Mouse (Mus musculus) midbrain, embryonic 13.5 days (tissue): ENCODE data around the gene Pfkfb4. TPM values are rescaled to one million over a fixed set of nuclear protein-coding genes. Genes with fewer than 3 reads are reported as not detected.

Experiments
- ATAC-seq: fragments of 200-750 bp; cut with Nextera tagmentation; 2 replicates; pipeline ENCODE4 v1.8.0; 2017; ENCODE audit warnings: mild to moderate bottlenecking, moderate TSS enrichment, moderate library complexity
- H3K27ac ChIP-seq: fragments of 300-500 bp; sonication (generic); 2 replicates; pipeline ENCODE4 v1.5.1; 2015; ENCODE audit warnings: inconsistent platforms, mild to moderate bottlenecking, moderate library complexity
- H3K27me3 ChIP-seq: fragments of 300-500 bp; sonication (generic); 2 replicates; pipeline ENCODE4 v1.6.1; 2015; ENCODE audit warnings: mild to moderate bottlenecking, inconsistent platforms
- H3K36me3 ChIP-seq: fragments of 300-500 bp; sonication (generic); 2 replicates; pipeline ENCODE4 v1.6.1; 2015; ENCODE audit warnings: mild to moderate bottlenecking, inconsistent platforms
- H3K4me1 ChIP-seq: fragments of 300-500 bp; sonication (generic); replicated peaks from 2 replicates; pipeline ENCODE4 v1.6.1; 2015; ENCODE audit warnings: inconsistent platforms
- H3K4me2 ChIP-seq: fragments of 300-500 bp; sonication (generic); replicated peaks from 2 replicates; pipeline ENCODE4 v1.6.1; 2015; ENCODE audit warnings: moderate library complexity, mild to moderate bottlenecking, inconsistent platforms
- H3K4me3 ChIP-seq: fragments of 300-500 bp; sonication (generic); replicated peaks from 2 replicates; pipeline ENCODE4 v1.5.1; 2015; ENCODE audit warnings: mild to moderate bottlenecking, inconsistent platforms
- H3K9ac ChIP-seq: fragments of 300-500 bp; sonication (generic); replicated peaks from 2 replicates; pipeline ENCODE4 v1.6.1; 2015; ENCODE audit warnings: mild to moderate bottlenecking, inconsistent platforms
- H3K9me3 ChIP-seq: fragments of 300-500 bp; sonication (generic); 2 replicates; pipeline ENCODE4 v1.6.1; 2016; ENCODE audit warnings: mild to moderate bottlenecking, inconsistent platforms
- WGBS: fragments of 180-500 bp; shearing (Covaris S2); methylation state at CpG from one replicate; pipeline ENCODE4 v1.1.7; 2015; 5-methylcytosine and 5-hydroxymethylcytosine counted together
- polyA plus RNA-seq: library from polyadenylated mRNA; unstranded; fragments of >200 nt; fragmentation: Nextera tagmentation; extraction: Ambion mirVana; gene quantifications from 2 replicates; pipeline ENCODE4 v1.2.1, GENCODE M21; 2015

Gene Pfkfb4
- polyA plus RNA-seq, 1 experiment from 2014 or later, result 24.4 TPM

- Histone ChIP-seq H3K4me2 (no peak overlapping the region), H3K27ac (no peak overlapping the region), H3K9me3 (no peaks in the 10 kb centered on the region), H3K4me3 (no peak overlapping the region), H3K9ac (no peak overlapping the region; the same call in 1 of the 2 replicates), H3K4me1 (peaks cover 16% of the 10 kb centered on the region), H3K27me3 (no peaks in the 10 kb centered on the region), H3K36me3 (no peaks in the 10 kb centered on the region)
- ATAC-seq, result no peak
- 64% methylated on average over 6 of the region's 6 CpGs for WGBS
These were observed 49.3 kb downstream of the Pfkfb4 start for GRCm38 (mm10) chr9:109040906-109041305.

GRCm38 (mm10) chr9:109041351-109041750, 49.8 kb downstream of the Pfkfb4 start:
- no peaks in the 10 kb centered on the region for H3K9me3 ChIP-seq
- WGBS, result 82% methylated on average over 7 of the region's 7 CpGs
- no peak overlapping the region for H3K9ac ChIP-seq
- no peak for ATAC-seq
- no peak overlapping the region for H3K27ac ChIP-seq
- no peak overlapping the region for H3K4me2 ChIP-seq
- H3K27me3 ChIP-seq, result no peaks in the 10 kb centered on the region
- peaks cover 16% of the 10 kb centered on the region for H3K4me1 ChIP-seq
- no peak overlapping the region for H3K4me3 ChIP-seq
- no peaks in the 10 kb centered on the region for H3K36me3 ChIP-seq

GRCm38 (mm10) chr9:109046306-109046705, 54.7 kb downstream of the Pfkfb4 start:
- Histone ChIP-seq H3K4me1 (no peaks in the 10 kb centered on the region), H3K4me2 (no peak overlapping the region), H3K27me3 (no peaks in the 10 kb centered on the region), H3K9ac (no peak overlapping the region), H3K36me3 (no peaks in the 10 kb centered on the region), H3K4me3 (no peak overlapping the region), H3K27ac (no peak overlapping the region), H3K9me3 (no peaks in the 10 kb centered on the region)
- 42% methylated on average over 5 of the region's 5 CpGs for WGBS
- ATAC-seq, result 0 out of 2 replicates have a peak, but pooled peaks have one; percentile 17

DNA sequence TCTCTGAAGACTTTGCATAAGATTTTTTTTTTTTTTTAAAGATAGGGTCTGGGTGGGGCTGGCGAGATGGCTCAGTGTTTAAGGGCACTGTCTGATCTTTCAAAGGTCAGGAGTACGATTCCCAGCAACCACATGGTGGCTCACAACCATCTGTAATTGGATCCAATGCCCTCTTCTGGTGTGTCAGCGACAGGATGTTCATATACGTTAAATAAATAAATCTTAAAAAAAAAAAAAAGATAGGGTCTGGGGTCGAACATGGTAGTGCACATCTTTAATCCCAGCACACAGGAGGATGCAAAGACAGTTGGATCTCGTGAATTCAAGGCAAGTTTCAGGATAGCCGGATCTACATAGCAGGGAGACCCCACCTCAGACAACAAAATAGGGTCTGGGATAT, 57.7 kb downstream of the Pfkfb4 start:
- no peaks in the 10 kb centered on the region for H3K9me3 ChIP-seq
- no peak overlapping the region for H3K4me3 ChIP-seq
- ATAC-seq, result no peak
- H3K36me3 ChIP-seq, result no peaks in the 10 kb centered on the region
- H3K27me3 ChIP-seq, result no peaks in the 10 kb centered on the region
- no peak overlapping the region for H3K4me2 ChIP-seq
- H3K4me1 ChIP-seq, result peaks cover under 1% of the 10 kb centered on the region
- no peak overlapping the region for H3K9ac ChIP-seq
- H3K27ac ChIP-seq, result no peak overlapping the region
- WGBS, result 80% methylated on average over 7 of the region's 7 CpGs

GRCm38 (mm10) chr9:109049996-109050673, 58.6 kb downstream of the Pfkfb4 start:
- Histone ChIP-seq H3K27me3 (no peaks in the 10 kb centered on the region), H3K4me1 (peaks cover 8% of the 10 kb centered on the region), H3K4me3 (no peak overlapping the region), H3K27ac (no peak overlapping the region), H3K9me3 (no peaks in the 10 kb centered on the region), H3K9ac (no peak overlapping the region), H3K36me3 (no peaks in the 10 kb centered on the region), H3K4me2 (no peak overlapping the region)
- ATAC-seq, result no peak
- 84% methylated on average over 9 of the region's 9 CpGs for WGBS

GRCm38 (mm10) chr9:109050674-109050997, 59.1 kb downstream of the Pfkfb4 start:
- no peaks in the 10 kb centered on the region for H3K9me3 ChIP-seq
- H3K4me2 ChIP-seq, result no peak overlapping the region
- no peak for ATAC-seq
- H3K27me3 ChIP-seq, result no peaks in the 10 kb centered on the region
- peaks cover 11% of the 10 kb centered on the region for H3K4me1 ChIP-seq
- no peak overlapping the region for H3K9ac ChIP-seq
- no peaks in the 10 kb centered on the region for H3K36me3 ChIP-seq
- H3K27ac ChIP-seq, result no peak overlapping the region
- no peak overlapping the region for H3K4me3 ChIP-seq
- WGBS, result 86% methylated on average over 3 of the region's 3 CpGs

DNA sequence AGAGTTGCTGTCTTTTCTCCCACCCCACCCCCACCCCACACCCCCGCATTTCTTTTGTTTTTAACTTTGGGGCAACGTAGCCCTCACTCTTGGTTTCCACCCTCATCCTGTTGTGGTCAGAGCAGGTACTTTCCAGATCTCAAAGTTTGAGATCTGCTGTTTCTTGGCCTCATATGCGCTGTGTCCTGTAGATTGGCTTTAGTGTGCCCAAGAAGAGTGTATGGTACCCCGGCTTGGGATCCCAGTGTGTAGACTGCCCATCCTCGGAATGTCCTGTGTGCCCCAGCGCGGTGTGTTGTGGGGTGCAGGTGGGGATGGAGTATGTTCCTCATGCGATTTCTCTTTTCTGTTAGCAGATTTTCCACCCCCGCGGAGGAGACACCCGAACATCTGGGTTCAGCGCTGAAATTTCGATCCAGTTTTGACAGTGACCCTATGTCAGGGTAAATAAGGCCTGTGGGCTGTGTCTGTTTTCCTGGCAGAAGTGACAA, 59.5 kb downstream of the Pfkfb4 start:
- Histone ChIP-seq H3K4me1 (peaks cover 11% of the 10 kb centered on the region), H3K9ac (no peak overlapping the region), H3K4me2 (no peak overlapping the region), H3K27me3 (no peaks in the 10 kb centered on the region), H3K4me3 (no peak overlapping the region), H3K36me3 (0 out of 2 replicates have a peak, but pooled peaks cover 2% of the 10 kb centered on the region), H3K9me3 (no peaks in the 10 kb centered on the region), H3K27ac (no peak overlapping the region)
- WGBS, result 92% methylated on average over 13 of the region's 13 CpGs
- no peak for ATAC-seq

- peaks cover 10% of the 10 kb centered on the region for H3K36me3 ChIP-seq
- peaks cover 11% of the 10 kb centered on the region for H3K4me1 ChIP-seq
- WGBS, result 91% methylated on average over 10 of the region's 10 CpGs
- no peak overlapping the region for H3K9ac ChIP-seq
- no peaks in the 10 kb centered on the region for H3K27me3 ChIP-seq
- no peaks in the 10 kb centered on the region for H3K9me3 ChIP-seq
- no peak overlapping the region for H3K27ac ChIP-seq
- ATAC-seq, result no peak
- H3K4me2 ChIP-seq, result no peak overlapping the region
- no peak overlapping the region for H3K4me3 ChIP-seq
These were observed 60.3 kb downstream of the Pfkfb4 start for GRCm38 (mm10) chr9:109051651-109052489.

DNA sequence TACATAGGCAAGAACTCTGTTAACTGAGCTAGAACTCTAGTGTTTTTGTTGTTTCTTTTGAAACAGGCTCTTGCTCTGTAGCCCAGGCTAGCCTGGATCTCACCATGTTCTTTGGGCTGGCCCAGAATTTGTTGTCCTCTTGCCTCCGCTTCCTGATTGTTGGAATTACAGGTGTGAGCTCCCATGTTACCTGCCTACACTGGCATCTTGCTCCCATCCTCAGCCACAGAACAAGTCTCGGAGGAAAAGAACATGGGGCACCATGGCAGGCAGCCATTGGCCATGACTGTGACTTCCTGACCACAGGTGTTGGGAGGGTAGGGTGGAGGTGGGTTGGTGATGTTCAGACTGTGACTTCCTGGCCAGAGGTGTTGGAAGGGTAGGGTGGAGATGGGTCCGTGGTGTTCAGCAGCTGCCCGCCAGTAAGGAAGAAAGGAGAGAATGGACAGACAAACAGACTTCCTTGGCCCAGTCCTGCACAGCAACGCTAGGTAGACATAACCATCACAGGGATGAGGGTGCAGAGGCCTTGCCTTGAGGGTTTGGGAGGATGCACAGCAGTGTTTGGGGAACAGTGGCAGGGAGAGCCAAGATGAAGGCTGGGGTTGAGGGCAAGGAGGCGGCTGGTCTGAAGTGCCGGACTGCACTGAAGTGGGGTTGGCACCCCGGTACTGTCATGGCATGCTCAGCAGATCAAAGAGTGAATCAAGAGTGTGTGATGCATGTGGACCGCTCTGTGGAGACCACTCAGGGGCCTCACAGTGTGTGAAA, 61.1 kb downstream of the Pfkfb4 start:
- Histone ChIP-seq H3K4me1 (peaks cover 11% of the 10 kb centered on the region), H3K27ac (no peak overlapping the region), H3K4me3 (no peak overlapping the region), H3K27me3 (no peaks in the 10 kb centered on the region), H3K9me3 (no peaks in the 10 kb centered on the region), H3K4me2 (no peak overlapping the region), H3K36me3 (peaks cover 18% of the 10 kb centered on the region), H3K9ac (no peak overlapping the region)
- no peak for ATAC-seq
- WGBS, result 87% methylated on average over 9 of the region's 9 CpGs

DNA sequence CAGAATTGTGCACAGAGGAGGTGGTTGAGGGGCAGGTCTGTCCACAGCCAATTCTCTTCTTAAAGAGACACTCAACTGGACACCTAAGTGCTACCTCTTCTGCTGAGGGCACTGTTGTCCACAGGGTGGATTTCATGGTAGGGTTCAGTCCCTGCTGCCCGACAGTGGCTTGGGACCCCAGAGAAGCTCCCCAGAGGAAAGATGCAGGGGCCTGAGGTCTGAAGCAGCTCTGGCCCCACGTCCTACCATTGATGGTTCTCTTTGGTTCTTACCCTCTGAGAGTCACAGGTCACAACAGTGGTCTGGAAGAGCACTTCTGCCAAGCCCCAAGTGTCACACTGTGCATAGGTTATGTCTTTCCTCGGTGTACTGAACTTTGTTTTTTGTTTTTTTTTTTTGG, 61.8 kb downstream of the Pfkfb4 start:
- H3K4me2 ChIP-seq, result no peak overlapping the region
- peaks cover 25% of the 10 kb centered on the region for H3K36me3 ChIP-seq
- no peak overlapping the region for H3K4me3 ChIP-seq
- no peaks in the 10 kb centered on the region for H3K9me3 ChIP-seq
- ATAC-seq, result no peak
- H3K9ac ChIP-seq, result no peak overlapping the region
- WGBS, result 79% methylated on average over 3 of the region's 3 CpGs
- H3K4me1 ChIP-seq, result peaks cover 11% of the 10 kb centered on the region
- no peak overlapping the region for H3K27ac ChIP-seq
- no peaks in the 10 kb centered on the region for H3K27me3 ChIP-seq

GRCm38 (mm10) chr9:109053851-109054250, 62.3 kb downstream of the Pfkfb4 start:
- Histone ChIP-seq H3K27ac (no peak overlapping the region), H3K4me1 (peaks cover 16% of the 10 kb centered on the region), H3K4me2 (no peak overlapping the region), H3K4me3 (no peak overlapping the region), H3K36me3 (peaks cover 30% of the 10 kb centered on the region), H3K27me3 (no peaks in the 10 kb centered on the region), H3K9me3 (no peaks in the 10 kb centered on the region), H3K9ac (no peak overlapping the region)
- WGBS, result 82% methylated on average over 6 of the region's 6 CpGs
- no peak for ATAC-seq

DNA sequence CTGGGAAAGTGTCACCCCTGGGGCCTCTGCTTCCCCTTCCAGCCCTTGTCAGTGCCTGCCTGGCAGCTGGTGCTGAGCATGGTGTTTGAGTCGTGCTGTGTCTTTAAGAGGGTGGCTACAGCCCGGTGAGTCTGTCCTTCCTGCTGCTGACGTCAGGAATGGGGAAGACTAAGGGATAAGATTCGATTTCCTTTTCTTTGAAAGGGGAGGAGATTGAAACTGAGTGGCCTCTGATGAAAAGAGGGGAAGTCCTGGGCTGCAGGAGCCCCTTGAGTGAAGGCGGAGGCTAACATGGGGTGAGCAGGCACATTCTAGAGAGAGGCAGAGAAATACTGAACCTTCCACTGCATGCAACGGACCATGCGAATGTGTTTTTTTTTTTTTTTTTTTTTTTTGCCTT, 63.1 kb downstream of the Pfkfb4 start:
- WGBS, result 9% methylated on average over 7 of the region's 7 CpGs
- ATAC-seq, result peak; percentile 74

More for the DNA sequence above, 63.1 kb downstream of the Pfkfb4 start:
- Histone ChIP-seq H3K4me2 (peak overlapping the region; percentile 50), H3K27ac (peak overlapping the region; percentile 30), H3K9ac (peak overlapping the region; percentile 55), H3K27me3 (no peaks in the 10 kb centered on the region), H3K36me3 (peaks cover 30% of the 10 kb centered on the region), H3K9me3 (no peaks in the 10 kb centered on the region), H3K4me1 (peaks cover 23% of the 10 kb centered on the region), H3K4me3 (peak overlapping the region; percentile 34)
